Mouse (Mus musculus) lung, postnatal 0 days (tissue): ENCODE measurements at regions not wholly inside any gene's neighbourhood (a gene's known extent, or its start where the extent isn't known, plus 50 kb on each side); places are given as distances from the start of the nearest gene placed in this dataset.

Source experiments
- CTCF ChIP-seq: IDR thresholded peaks from 2 replicates; pipeline ENCODE4 v1.5.1; 2016; ENCODE audit warnings: antibody characterized with exemption, mild to moderate bottlenecking
- EP300 ChIP-seq: IDR thresholded peaks from 2 replicates; pipeline ENCODE4 v1.6.1; 2016; ENCODE audit warnings: antibody characterized with exemption, mild to moderate bottlenecking, control low read depth

GRCm38 (mm10) chr17:83903467-83903866, 55.7 kb upstream of the Haao start:
- TF ChIP-seq CTCF, result peak; percentile 97
- TF ChIP-seq EP300, result 0 out of 2 replicates have a peak, but pooled peaks have one; percentile 59
